Mouse (Mus musculus) gastrocnemius, adult 2 months (tissue): ENCODE data around the gene Gbx2. TPM values are rescaled to one million over a fixed set of nuclear protein-coding genes. Genes with fewer than 3 reads are reported as not detected.

Source experiments
- DNase-seq: peaks from one replicate; pipeline ENCODE4 v3.0.0; 2022
- H3K27ac ChIP-seq: fragments of 200-600 bp; 2 replicates; pipeline ENCODE4 v1.8.1; 2022; ENCODE audit warnings: mild to moderate bottlenecking
- H3K4me3 ChIP-seq: fragments of 200-600 bp; 2 replicates; pipeline ENCODE4 v1.8.1; 2022; ENCODE audit warnings: mild to moderate bottlenecking, moderate library complexity
- CTCF ChIP-seq: fragments of 200-600 bp; IDR thresholded peaks from 2 replicates; pipeline ENCODE4 v1.8.1; 2022; ENCODE audit warnings: antibody characterized with exemption, mild to moderate bottlenecking, moderate library complexity
- intact Hi-C: fragments of 180-260 bp; cut with DNase I; formaldehyde crosslinking; loops from one replicate; pipeline ENCODE4 v1.15.1; 2025
- total RNA-seq, 2 experiments: library from RNA; stranded (reverse); gene quantifications; 2 replicates each; pipeline ENCODE4 v1.2.3; 2021

Gbx2 gene
- total RNA-seq, 2 experiments from 2014 or later = 0.56 TPM; not detected in 1

DNA sequence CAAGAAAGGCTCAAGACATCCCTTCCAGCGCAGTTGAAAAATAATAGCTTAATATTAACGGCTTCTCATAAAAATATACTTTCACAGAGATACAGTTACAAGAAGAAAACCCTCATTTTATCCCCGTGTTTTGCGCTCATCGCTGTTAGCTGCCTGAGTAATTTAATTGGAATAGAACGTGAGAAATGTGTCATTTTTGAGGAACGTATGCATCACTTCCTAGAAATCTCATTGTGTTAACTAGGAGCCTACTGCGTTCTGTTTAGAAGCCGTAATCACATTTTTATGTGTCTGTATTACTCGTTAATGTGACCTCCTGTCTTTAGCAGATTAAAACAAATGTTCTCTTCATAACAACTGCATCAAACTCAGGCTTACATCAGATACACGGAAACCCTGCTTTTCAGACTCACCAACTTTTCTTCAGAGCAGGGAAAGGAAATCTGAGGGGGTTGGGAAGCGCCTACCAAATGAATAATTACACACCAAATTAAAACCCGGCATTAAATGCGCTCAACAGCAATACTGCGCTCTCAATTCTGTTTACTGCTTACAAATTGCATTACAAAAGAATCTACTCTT lies 11.5 kb upstream of the Gbx2 start:
- no peak for TF ChIP-seq CTCF
- intact Hi-C loops = loop anchor here (5.0 kb wide), 4 partner anchors 80 to 275 kb away; no protein-coding TSS in a partner anchor

DNA sequence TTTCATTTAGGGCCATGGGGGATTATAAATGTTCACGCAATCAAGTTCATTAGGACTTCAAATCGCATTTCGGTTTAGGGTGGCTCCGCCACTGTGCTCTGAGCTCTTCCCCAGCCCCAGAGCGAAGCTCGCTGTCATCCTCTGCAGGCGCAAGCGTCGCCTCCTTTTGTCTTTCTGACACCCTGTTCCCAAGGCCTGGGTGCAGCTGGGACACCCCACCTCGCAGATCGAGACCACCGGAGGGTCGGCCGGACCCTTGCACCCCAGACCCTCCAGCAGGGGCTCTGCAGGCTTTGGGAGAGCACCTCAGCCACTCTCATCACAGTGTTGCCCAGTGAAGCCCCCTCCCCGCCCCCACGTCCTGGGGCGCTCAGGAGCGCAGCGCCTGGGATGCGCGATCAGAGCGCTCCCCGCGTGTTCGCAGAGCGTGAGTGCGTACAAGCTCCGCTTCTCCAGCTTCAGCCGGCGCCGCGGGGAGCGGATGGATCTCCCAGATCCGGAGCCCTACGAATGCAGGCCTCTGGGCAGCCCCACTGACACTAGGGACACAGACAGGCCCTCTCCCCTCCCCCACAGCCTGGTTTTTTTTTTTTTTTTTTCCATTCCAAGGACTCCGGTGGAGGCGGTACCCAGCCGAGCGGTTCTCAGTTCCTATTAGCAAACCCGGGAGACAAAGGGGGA lies 10.9 kb upstream of the Gbx2 start:
- no peak overlapping the region for H3K27ac ChIP-seq
- peak; percentile 37 for DNase-seq
- intact Hi-C loops = loop anchor here (5.0 kb wide), 4 partner anchors 80 to 275 kb away; no protein-coding TSS in a partner anchor
- H3K4me3 ChIP-seq = peak overlapping the region; percentile 44
- TF ChIP-seq CTCF = no peak

More for the DNA sequence above, 11.5 kb upstream of the Gbx2 start:
- peak overlapping the region; percentile 44 for H3K4me3 ChIP-seq
- DNase-seq = no peak
- no peak overlapping the region for H3K27ac ChIP-seq

DNA sequence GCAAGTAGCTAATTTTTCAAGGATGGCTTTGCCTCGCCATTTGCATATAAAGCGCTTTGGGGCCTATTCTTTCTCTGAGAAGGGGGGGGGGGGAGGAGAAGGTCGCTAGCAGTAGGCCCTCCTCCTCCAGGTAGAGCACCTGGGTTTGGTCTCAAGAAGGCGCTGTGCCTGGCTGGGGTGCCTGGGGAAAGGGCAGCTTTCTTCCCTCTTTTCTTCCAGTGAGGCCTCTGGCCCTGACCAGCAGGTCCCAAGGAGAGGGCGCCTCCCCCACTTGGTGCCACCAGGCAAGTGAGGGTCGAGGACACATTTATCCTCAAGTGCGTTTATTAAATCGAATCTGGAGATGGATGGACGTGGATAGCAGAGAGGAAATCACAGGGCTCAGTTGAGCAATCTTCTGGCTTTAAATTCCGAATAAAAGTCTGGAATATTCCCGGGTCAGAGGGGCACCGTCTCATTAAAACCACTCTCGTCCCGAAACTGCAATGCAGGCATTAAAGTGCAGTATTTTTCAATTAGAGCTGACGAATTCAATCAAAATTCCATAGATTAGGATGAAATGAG lies 10.1 kb upstream of the Gbx2 start:
- intact Hi-C loops = loop anchor here (5.0 kb wide), 4 partner anchors 79 to 274 kb away; no protein-coding TSS in a partner anchor
- DNase-seq = no peak
- no peak overlapping the region for H3K27ac ChIP-seq
- H3K4me3 ChIP-seq = no peak overlapping the region
- no peak for TF ChIP-seq CTCF

DNA sequence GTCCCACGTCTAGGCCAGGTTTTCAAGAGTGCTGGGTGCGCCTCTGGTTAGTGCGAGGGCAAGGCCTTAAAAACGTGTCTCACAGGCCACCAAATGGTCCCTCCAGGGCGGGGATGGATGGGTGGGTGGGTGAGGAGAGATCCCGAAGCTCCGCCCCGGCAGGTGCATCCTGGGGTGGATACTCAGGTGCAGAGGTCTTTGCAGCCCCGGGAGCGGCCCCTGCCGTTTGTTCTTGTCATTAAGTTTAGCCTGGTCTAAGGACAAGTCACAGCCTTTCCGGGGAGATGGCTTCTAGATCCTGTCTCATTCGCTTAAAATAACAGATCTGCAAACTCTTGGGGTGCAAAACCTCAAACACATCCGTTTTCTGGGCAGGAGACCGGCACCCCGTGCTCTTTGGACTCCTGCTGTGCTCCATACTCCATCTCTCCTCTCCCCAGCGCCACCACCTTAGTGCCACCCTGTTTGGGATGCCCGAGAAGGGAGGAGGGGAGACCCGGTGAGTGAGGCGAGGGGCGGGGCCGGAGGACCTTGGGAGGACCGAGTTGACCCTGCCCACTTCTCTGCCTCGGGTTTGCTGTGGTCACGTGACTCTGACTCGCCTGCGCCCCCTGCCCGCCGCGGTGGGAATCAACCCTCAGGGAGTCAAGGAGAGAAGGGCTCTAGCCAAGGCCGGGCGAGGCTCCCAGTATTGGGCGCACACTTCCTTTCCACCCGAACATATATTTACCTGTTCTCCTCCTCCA lies 9.2 kb upstream of the Gbx2 start:
- TF ChIP-seq CTCF = peak; percentile 74
- intact Hi-C loops = loop anchor here (5.0 kb wide), 4 partner anchors 78 to 273 kb away; no protein-coding TSS in a partner anchor
- Histone ChIP-seq H3K27ac (no peak overlapping the region), H3K4me3 (peak overlapping the region; percentile 9; the same call in 1 of the 2 replicates)
- peak; percentile 79 for DNase-seq

DNA sequence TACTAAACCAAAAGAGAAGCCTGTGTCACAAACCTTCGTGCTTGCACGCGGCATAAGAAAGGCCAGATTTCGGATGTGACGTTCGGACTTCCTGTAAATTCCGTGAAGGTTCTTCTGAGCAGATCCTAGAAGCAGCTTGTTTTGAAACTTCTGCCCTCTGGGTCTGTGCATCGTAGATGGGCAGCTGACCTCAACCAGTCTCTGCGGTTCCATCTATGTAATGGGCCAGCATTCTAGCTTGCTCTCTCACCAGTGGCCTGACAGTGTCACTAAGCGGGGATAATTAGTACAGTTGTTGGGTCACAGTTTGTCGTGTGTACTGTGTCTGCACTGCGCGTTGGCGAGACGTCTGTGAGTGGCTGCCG lies 8.6 kb upstream of the Gbx2 start:
- DNase-seq = no peak
- intact Hi-C loops = no loop called here
- no peak for TF ChIP-seq CTCF
- no peak overlapping the region for H3K27ac ChIP-seq
- H3K4me3 ChIP-seq = no peak overlapping the region

DNA sequence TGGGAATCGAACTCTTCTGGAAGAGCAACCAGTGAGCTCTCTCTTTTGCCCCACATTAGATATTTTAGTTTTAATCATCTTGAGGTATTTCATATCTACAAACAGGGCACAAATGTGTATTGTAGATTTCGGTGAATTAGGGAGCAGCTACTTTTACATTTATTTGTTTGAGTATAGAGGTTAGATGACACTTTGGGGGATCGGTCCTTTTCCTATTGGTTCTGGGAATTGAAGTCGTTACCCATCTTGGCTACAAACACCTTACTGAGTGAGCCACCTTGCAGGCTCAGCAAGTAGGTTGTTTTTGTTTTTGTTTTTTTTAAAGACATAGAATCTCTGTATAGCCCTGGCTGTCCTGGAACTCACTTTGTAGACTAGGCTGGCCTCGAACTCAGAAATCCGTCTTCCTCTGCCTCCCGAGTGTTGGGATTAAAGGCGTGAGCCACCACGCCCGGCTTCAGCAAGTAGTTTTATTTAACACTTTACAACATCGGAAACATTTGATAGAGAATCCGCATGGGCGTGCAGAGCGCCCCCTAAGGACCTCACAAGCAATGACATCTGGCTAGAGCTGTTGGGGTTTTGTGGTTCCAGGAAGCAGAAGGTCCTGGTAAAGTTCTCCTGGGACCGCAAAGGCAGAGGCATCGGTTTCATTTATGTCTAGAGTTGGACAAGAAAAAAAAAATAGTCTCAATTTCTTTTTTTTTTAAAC lies 8.1 kb upstream of the Gbx2 start:
- no peak overlapping the region for H3K4me3 ChIP-seq
- no peak for DNase-seq
- intact Hi-C loops = no loop called here
- H3K27ac ChIP-seq = no peak overlapping the region
- TF ChIP-seq CTCF = peak; percentile 49

DNA sequence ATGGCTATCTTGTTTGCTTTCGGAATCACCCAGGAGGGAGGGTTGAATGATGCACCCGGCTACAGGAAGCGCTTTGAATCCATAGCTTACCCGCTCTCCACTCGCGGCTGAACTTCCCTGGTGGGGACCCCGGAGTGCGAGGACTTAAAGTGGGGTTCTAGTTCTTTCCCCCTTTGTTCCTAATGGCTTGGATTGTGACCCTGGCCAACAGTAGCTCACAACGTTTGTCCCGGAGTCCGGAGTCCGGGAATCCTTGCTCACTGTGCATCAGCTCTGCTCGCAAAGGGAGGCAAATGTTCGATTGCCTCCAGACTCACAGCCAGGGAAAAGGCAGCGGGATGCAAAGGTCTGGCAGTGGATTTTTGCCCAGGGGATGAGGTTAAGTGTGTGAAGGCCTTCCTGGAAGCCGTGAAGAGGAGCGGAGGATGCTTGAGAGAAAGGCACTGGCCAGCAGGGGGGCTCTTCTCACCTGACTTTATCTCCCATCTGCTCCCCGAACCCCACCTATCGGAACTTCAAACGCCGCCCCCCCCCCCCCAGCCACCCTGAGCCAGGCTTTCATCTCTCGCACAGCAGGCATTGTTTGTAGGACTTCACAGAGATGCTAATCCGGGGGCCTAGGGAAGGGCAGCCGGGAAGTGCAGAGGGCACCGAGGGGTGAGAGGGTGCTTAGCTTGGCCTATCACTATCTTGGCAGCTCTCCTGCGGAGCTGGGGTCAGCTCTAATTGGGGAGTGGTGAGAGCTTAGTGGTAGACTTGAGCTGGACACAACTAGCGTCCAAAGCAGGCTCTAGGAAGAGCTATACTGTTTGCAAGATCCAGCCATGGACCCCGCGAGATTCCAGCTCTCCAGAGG lies 4.7 kb upstream of the Gbx2 start:
- Histone ChIP-seq H3K27ac (no peak overlapping the region), H3K4me3 (no peak overlapping the region)
- intact Hi-C loops = no loop called here
- TF ChIP-seq CTCF = no peak
- no peak for DNase-seq

DNA sequence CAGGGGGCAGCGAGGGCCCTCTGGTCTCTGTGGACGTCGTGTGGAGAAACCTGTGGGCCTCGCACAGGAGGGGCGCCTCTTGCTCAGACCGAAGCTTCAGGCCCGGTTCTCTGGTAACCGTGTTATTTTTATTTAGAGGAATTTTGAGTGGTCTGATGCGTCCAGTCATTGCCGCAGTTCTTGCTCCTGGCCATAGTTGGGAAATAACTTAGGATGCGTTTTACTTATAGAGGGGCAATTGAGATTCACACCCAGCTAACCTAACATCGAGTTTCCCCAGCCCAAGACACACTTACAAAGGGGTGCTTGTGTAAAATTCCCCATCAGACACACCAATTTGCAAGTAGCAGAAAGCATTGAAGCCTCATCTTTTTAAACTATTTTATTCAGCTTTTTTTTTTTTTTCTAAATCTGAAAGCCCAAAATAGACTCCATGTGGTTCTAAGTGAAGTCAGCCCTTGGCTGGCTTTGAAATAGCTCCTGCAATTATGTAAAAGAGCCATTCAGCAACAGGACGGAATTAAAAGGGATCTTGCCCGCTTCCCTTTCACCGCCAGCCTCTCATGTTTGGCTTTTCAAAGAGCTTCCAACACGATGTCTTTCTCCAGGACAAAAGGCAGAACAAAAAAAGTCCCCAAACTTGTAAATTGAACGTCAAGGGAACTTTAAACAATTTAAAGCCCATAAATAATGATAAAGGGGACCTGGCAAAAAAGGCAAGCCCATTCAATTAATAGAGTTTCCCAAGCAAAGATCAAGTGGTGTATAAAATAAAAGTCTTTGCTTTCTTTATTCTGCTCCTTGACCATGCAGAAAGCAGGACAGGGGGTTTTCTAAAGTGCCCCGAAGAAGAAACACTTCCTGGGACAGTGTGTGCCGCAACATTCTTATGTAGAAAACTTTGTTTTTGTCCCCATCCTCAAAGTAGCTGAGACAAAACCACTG lies 3.6 kb upstream of the Gbx2 start:
- intact Hi-C loops = no loop called here
- TF ChIP-seq CTCF = no peak
- no peak for DNase-seq
- no peak overlapping the region for H3K27ac ChIP-seq
- no peak overlapping the region for H3K4me3 ChIP-seq

GRCm38 (mm10) chr1:89933786-89934185 lies 2.8 kb upstream of the Gbx2 start:
- no peak for DNase-seq
- no peak for TF ChIP-seq CTCF
- Histone ChIP-seq H3K4me3 (no peak overlapping the region), H3K27ac (no peak overlapping the region)
- intact Hi-C loops = no loop called here

- intact Hi-C loops = no loop called here
- Histone ChIP-seq H3K4me3 (no peak overlapping the region), H3K27ac (no peak overlapping the region)
- no peak for DNase-seq
- TF ChIP-seq CTCF = no peak
Measured at GRCm38 (mm10) chr1:89933028-89933427, 2.0 kb upstream of the Gbx2 start.
